Mouse (Mus musculus): ENCODE measurements at regions not wholly inside any gene's neighbourhood (a gene's known extent, or its start where the extent isn't known, plus 50 kb on each side); places are given as distances from the start of the nearest gene placed in this dataset. TPM values are rescaled to one million over a fixed set of nuclear protein-coding genes. Genes with fewer than 3 reads are reported as not detected.

DNA sequence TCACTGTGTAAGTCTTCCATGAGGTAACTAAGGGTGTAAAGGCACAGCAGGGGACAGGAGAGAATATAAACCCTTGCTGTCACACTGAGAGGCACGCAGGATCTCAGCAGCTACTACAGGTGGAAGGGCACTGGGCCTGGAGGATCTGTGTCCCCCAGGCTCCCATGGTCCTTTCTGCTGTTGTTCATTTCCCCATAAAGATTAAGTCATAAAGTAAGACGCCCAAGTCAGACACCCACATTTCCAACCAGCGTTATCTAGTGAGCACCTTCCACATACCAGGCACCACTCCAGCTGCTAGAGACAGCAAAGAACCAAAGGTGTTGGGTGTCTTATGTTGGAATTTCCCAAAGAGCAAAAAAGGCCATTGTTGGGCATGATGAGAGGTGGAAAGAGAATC, 70.8 kb upstream of the Klf3 start:
- DNase-seq (ENCODE audit: low spot score in 2 of 2): no peak

DNA sequence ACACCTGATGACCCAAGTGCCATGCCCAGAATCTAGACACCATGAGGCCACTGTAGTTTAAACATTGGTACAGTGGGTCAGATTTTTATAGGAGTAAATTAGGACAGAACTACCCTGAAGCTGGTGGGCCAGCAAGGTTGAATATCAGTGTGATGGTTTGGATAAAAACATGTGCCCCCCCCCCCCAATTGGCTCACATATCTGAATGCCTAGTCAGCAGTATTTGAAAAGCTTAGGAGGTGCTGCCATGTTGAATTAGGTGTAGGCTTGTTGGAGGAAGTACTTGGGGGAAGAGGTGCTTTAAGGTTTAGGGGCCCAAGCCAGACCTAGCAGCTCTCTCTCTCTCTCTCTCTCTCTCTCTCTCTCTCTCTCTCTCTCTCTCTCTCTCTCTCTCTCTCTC, 66.2 kb upstream of the Klf3 start:
- DNase-seq (ENCODE audit: low spot score in 2 of 2): no peak

GRCm38 (mm10) chr5:64738096-64738780, 65.0 kb upstream of the Klf3 start:
- peak in 1 of 2 experiments; percentile 15 for DNase-seq (ENCODE audit: low spot score in 2 of 2)

DNA sequence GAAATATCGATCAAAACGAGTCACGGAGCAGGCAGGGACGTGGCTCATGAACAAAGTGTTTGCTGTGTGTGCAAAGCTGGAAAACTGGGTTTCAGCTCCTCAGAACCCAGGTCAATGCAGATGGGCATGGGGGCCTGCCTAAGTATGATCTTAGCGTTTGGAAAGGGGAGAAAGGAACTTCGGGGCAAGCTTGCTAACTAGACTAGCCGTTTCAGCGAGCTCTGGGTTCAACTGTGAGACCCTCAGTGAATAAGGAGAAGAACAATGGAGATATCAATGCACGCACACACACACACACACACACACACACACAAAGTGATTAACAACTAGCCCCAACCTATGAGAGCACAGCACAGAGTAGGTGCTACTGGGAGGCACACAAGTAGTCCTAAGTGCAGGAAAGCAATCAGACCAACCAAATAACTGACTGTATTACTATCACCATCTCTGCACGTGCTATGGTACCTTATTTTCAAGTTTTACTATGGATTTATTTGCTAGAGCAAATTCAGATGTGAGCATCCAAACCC, 64.3 kb upstream of the Klf3 start:
- no peak for DNase-seq (ENCODE audit: low spot score in 2 of 2)

DNA sequence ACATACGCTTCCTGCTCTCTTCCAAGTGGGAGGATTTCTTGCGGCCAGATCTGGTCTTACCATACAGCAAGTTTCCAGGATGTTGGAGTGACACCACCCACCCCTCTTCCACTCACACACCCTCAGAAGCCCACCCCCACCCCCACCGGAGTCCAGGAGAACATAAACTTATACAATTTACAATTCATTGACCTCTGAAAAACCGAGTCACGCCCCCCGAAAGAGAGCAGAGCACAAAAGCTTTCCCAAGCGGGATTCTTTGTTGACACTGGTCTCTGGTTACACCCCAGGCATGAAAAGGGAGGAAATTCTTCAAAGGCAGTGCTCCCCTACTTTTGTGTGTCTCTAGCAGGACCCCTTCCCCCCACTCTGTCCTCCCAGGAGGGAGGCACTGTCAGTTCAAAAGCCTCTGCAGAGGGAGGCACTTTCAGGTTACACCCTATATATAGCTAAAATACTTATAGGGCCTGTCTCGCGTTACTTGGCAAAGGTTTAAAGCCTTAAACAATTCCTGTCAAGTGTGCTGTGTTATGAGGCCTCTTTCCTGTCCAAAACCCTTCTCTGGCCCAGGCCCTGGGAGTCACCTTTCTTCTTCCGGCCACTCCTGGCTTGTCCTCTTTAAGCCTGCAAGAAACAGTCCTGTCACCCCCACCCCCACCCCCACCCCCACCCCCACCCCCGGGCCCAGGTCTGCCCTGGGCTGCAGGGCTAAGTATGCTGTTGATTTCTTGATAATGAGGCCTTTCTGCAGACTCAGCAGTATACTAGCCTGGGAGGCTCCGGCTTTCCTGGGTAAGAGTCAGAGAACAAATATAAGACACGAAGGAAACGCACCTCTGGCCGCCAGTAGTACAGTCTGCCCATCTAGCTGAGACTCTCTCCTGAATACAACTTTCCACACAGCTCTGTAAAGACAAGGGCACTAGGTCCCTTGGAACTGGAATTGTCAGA, 63.6 kb upstream of the Klf3 start:
- no peak for DNase-seq (ENCODE audit: low spot score in 2 of 2)

DNA sequence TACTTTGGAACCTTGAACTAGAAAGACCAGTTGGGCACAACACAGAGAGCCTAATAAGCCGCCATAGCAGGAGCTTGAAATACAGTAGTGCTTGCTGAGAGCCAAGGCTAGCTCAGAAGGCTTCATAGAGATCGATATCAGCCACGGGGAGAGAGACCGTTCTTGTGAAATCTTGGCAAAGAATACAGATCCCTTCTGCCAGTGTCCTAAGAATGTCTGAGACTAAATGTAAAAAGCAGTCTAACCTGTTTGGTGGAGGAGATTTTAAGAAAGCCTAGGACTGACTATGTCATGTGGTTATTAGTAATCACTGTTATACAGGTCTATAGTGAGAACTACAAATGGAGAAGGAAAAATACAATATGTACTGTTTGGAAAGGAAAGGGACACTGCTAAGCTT, 59.1 kb upstream of the Klf3 start:
- no peak for DNase-seq (ENCODE audit: low spot score in 2 of 2)

DNA sequence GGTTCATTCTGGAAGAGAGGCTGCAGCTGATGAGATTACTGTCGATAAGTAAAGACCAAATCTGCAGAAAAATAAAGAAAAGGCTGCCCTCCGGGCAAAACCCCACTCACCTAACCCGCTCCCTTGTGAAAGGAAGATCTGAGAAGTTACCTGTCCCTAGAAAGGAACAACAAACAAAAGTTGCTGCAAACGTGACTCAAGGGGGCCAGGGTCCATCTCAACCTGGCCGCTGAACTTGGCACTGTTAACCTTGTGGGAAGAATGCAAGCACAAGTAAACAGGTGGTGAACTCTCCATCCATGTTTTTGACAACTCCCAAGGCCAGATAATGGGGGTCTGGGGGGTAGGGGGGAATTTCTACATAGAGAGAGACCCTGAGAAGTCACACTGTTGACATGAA, 58.7 kb upstream of the Klf3 start:
- DNase-seq (ENCODE audit: low spot score in 2 of 2): no peak

GRCm38 (mm10) chr5:64747461-64747860, 55.7 kb upstream of the Klf3 start:
- DNase-seq (ENCODE audit: low spot score in 2 of 2): no peak

- no peak for DNase-seq (ENCODE audit: low spot score in 2 of 2)
Observed at GRCm38 (mm10) chr5:64749415-64750166, 53.6 kb upstream of the Klf3 start.

DNA sequence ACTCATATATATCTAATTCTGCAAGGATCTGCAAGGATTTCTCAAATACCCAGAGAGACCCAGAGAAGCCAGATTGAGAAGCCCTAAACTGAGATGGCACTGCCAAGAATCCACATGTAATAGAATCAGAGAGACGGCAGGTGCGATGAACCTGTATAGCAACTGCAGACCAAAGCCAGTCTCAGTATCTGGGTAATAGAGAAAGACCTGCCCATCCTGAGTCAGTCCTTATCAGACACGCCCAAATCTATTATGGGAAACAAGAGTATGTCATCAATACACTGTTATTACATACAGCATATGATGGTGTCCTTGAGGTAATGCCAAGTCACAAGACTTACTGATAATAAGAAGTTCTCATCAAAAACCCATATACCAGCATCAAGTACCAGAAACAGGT, 52.8 kb upstream of the Klf3 start:
- no peak for DNase-seq (ENCODE audit: low spot score in 2 of 2)

DNA sequence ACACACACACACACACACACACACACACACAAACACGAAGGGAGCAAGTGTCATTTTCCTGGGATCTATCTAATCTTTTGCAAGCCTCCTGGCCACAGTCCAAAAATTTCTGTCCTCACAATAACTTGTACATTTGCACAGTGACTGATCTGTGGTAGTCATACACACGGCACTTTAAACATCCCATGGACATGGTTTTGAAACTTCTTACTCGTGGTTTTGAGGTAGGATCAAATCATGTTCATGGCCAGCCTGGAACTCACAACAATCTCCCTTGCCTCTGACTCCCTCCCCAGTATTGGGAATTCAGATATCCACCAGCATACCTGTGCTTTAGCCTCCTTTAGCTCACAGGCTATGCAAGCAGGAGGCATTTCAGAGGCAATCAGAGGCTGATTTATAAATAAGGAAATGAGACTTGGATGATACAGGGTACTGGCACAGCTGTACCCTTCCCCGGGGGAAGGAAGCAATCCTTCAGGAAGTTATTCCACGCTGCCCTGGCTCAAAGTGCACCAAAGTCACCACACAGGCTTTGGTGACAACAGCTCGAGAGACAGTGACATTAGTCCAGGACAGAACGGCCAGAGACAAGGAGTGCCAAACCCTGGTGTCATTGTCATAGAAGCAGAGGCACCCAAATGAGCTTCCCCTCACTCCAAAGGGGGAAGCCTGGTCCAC, 52.1 kb upstream of the Klf3 start:
- DNase-seq (ENCODE audit: low spot score in 2 of 2): no peak

DNA sequence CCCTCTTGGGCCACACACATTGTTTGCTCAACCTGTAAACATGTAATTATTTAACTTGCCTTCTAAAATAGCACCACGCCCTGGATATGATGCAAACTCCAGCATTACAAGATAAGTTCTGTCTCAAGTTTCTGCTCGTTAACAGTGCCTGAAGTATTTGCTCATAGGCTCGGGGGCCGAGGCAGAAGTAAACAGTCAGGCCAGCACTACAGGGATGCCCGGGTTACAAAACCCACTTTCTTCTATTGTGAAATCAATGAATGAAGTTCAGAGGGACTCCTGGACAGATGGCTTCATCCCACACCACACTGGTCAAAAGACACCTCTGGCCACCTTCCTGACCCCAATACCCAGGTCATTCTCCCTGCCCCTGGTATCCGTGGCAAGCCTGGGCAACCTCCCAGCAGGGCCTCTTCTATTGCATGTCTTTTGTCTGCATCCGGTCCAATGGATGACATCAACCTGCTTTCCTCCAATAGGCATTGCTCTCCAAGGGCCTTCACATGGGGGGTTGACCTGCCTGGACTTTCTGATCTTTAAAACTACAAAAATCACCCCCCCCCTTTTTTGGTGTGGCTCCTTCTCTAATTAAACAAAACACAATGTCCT, 49.9 kb upstream of the Klf3 start:
- DNase-seq (ENCODE audit: low spot score in 2 of 2): no peak

Small RNA genes in the stretch of these regions (microRNA-seq; reads per million reads assigned to microRNA genes)
- gene Gm25306: not detected
